Mouse (Mus musculus): ENCODE data around the gene Grin2a. TPM values are rescaled to one million over a fixed set of nuclear protein-coding genes. Genes with fewer than 3 reads are reported as not detected.

The Grin2a gene
- polyA plus RNA-seq, 1 experiment from 2014 or later, result 0.35 TPM

GRCm38 (mm10) chr16:10004096-10004495 is 8.7 kb upstream of the Grin2a start:
- H3K4me1 ChIP-seq (ENCODE audit: control insufficient read depth in 2 of 2, insufficient read depth in 2 of 2, low read length in 2 of 2), result no peaks in the 10 kb centered on the region
- H3K4me3 ChIP-seq (ENCODE audit: control insufficient read depth in 1 of 2, insufficient read depth in 1 of 2, low read depth in 1 of 2, low read length in 2 of 2), result no peak overlapping the region
- no peaks in the 10 kb centered on the region for H3K27me3 ChIP-seq (ENCODE audit: control insufficient read depth, insufficient read depth, low read length)
- no peaks in the 10 kb centered on the region for H3K9me3 ChIP-seq (ENCODE audit: control insufficient read depth, low read length)
- WGBS, result 79% methylated on average over 4 of the region's 4 CpGs
- no peak overlapping the region for H3K27ac ChIP-seq (replicated peaks in 1 of 2; ENCODE audit: control insufficient read depth in 1 of 2, insufficient read depth in 1 of 2, low read depth in 2 of 2, low read length in 2 of 2)
- ATAC-seq (ENCODE audit: insufficient number of reproducible peaks, insufficient read depth, low FRiP score, low read depth), result no peak
- no peak overlapping the region for H3K9ac ChIP-seq (ENCODE audit: low read length)
- no peak overlapping the region for H3K4me2 ChIP-seq (ENCODE audit: low read length)
- H3K36me3 ChIP-seq (ENCODE audit: control insufficient read depth, insufficient read depth, low read length), result no peaks in the 10 kb centered on the region

GRCm38 (mm10) chr16:10003001-10003400 is 7.6 kb upstream of the Grin2a start:
- H3K27me3 ChIP-seq (ENCODE audit: control insufficient read depth, insufficient read depth, low read length), result no peaks in the 10 kb centered on the region
- H3K4me1 ChIP-seq (ENCODE audit: control insufficient read depth in 2 of 2, insufficient read depth in 2 of 2, low read length in 2 of 2), result no peaks in the 10 kb centered on the region
- WGBS, result 39% methylated on average over 1 of the region's 1 CpGs
- ATAC-seq (ENCODE audit: insufficient number of reproducible peaks, insufficient read depth, low FRiP score, low read depth), result no peak
- no peak overlapping the region for H3K27ac ChIP-seq (replicated peaks in 1 of 2; ENCODE audit: control insufficient read depth in 1 of 2, insufficient read depth in 1 of 2, low read depth in 2 of 2, low read length in 2 of 2)
- H3K9me3 ChIP-seq (ENCODE audit: control insufficient read depth, low read length), result no peaks in the 10 kb centered on the region
- H3K4me2 ChIP-seq (ENCODE audit: low read length), result no peak overlapping the region
- no peak overlapping the region for H3K9ac ChIP-seq (ENCODE audit: low read length)
- H3K36me3 ChIP-seq (ENCODE audit: control insufficient read depth, insufficient read depth, low read length), result no peaks in the 10 kb centered on the region
- no peak overlapping the region for H3K4me3 ChIP-seq (ENCODE audit: control insufficient read depth in 1 of 2, insufficient read depth in 1 of 2, low read depth in 1 of 2, low read length in 2 of 2)

DNA sequence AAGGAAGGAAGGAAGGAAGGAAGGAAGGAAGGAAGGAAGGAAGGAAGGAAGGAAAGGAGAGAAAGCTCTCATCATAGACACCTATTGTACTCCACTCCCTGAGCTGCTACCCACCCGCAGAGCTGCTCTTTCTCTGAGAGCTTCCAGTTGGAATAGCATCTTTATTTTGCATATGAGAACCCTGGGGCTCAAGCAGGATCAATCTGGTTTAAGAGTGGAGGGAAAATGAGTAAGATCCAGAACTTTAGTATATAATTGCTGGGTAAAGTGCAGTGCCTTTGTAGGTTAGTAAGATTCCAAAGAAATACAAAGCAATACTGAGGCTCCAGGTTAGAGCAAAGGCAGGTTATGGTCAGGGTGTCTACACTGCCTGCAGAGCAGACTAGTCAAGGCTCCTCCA is 6.2 kb upstream of the Grin2a start:
- Histone ChIP-seq H3K9ac (ENCODE audit: low read length) (no peak overlapping the region), H3K27me3 (ENCODE audit: control insufficient read depth, insufficient read depth, low read length) (peaks cover 7% of the 10 kb centered on the region), H3K4me3 (ENCODE audit: control insufficient read depth in 1 of 2, insufficient read depth in 1 of 2, low read depth in 1 of 2, low read length in 2 of 2) (no peak overlapping the region), H3K4me1 (ENCODE audit: control insufficient read depth in 2 of 2, insufficient read depth in 2 of 2, low read length in 2 of 2) (no peaks in the 10 kb centered on the region), H3K36me3 (ENCODE audit: control insufficient read depth, insufficient read depth, low read length) (no peaks in the 10 kb centered on the region), H3K27ac (replicated peaks in 1 of 2; ENCODE audit: control insufficient read depth in 1 of 2, insufficient read depth in 1 of 2, low read depth in 2 of 2, low read length in 2 of 2) (no peak overlapping the region), H3K9me3 (ENCODE audit: control insufficient read depth, low read length) (no peaks in the 10 kb centered on the region), H3K4me2 (ENCODE audit: low read length) (no peak overlapping the region)
- WGBS, result 38% methylated on average over 1 of the region's 1 CpGs
- no peak for ATAC-seq (ENCODE audit: insufficient number of reproducible peaks, insufficient read depth, low FRiP score, low read depth)

- Histone ChIP-seq H3K27ac (replicated peaks in 1 of 2; ENCODE audit: control insufficient read depth in 1 of 2, insufficient read depth in 1 of 2, low read depth in 2 of 2, low read length in 2 of 2) (no peak overlapping the region), H3K27me3 (ENCODE audit: control insufficient read depth, insufficient read depth, low read length) (peaks cover 23% of the 10 kb centered on the region), H3K4me2 (ENCODE audit: low read length) (no peak overlapping the region), H3K4me3 (ENCODE audit: control insufficient read depth in 1 of 2, insufficient read depth in 1 of 2, low read depth in 1 of 2, low read length in 2 of 2) (no peak overlapping the region), H3K9me3 (ENCODE audit: control insufficient read depth, low read length) (no peaks in the 10 kb centered on the region), H3K9ac (ENCODE audit: low read length) (no peak overlapping the region), H3K36me3 (ENCODE audit: control insufficient read depth, insufficient read depth, low read length) (no peaks in the 10 kb centered on the region), H3K4me1 (ENCODE audit: control insufficient read depth in 2 of 2, insufficient read depth in 2 of 2, low read length in 2 of 2) (peaks cover 0 to 2% of the 10 kb centered on the region in 2 experiments; a peak in 1 of 4 replicates)
- WGBS, result 59% methylated on average over 5 of the region's 5 CpGs
- ATAC-seq (ENCODE audit: insufficient number of reproducible peaks, insufficient read depth, low FRiP score, low read depth), result no peak
Observed at GRCm38 (mm10) chr16:9999926-10000325, 4.6 kb upstream of the Grin2a start.

GRCm38 (mm10) chr16:9997931-9998330 is 2.6 kb upstream of the Grin2a start:
- H3K27me3 ChIP-seq (ENCODE audit: control insufficient read depth, insufficient read depth, low read length), result peaks cover 43% of the 10 kb centered on the region
- no peak overlapping the region for H3K9ac ChIP-seq (ENCODE audit: low read length)
- no peak for ATAC-seq (ENCODE audit: insufficient number of reproducible peaks, insufficient read depth, low FRiP score, low read depth)
- no peak overlapping the region for H3K4me2 ChIP-seq (ENCODE audit: low read length)
- no peak overlapping the region for H3K27ac ChIP-seq (replicated peaks in 1 of 2; ENCODE audit: control insufficient read depth in 1 of 2, insufficient read depth in 1 of 2, low read depth in 2 of 2, low read length in 2 of 2)
- H3K36me3 ChIP-seq (ENCODE audit: control insufficient read depth, insufficient read depth, low read length), result no peaks in the 10 kb centered on the region
- H3K4me1 ChIP-seq (ENCODE audit: control insufficient read depth in 2 of 2, insufficient read depth in 2 of 2, low read length in 2 of 2), result peaks cover 3 to 13% of the 10 kb centered on the region in 2 experiments; a peak in 3 of 4 replicates
- H3K9me3 ChIP-seq (ENCODE audit: control insufficient read depth, low read length), result no peaks in the 10 kb centered on the region
- H3K4me3 ChIP-seq (ENCODE audit: control insufficient read depth in 1 of 2, insufficient read depth in 1 of 2, low read depth in 1 of 2, low read length in 2 of 2), result no peak overlapping the region

DNA sequence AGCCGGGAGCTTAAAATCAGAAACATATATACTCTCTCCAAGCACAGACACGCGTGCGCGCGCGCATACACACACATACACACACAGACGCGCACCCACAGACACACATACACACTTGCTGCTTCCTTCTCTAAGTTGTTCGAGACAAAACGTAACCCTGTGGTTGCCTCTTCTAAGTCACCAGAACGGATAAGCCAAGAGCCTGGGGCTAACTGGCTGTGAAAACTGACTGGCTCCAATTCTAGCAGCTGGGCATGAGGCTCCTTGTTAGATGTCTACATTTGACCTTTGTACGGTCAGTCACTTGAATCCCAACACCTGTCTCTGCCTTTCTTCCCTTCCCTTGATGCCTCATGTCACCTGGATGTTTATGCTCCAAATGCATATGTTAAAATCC is 452 bp upstream of the Grin2a start:
- Histone ChIP-seq H3K36me3 (ENCODE audit: control insufficient read depth, insufficient read depth, low read length) (no peaks in the 10 kb centered on the region), H3K27me3 (ENCODE audit: control insufficient read depth, insufficient read depth, low read length) (peaks cover 65% of the 10 kb centered on the region), H3K4me1 (ENCODE audit: control insufficient read depth in 2 of 2, insufficient read depth in 2 of 2, low read length in 2 of 2) (peaks cover 4 to 13% of the 10 kb centered on the region in 2 experiments; a peak in 3 of 4 replicates), H3K27ac (replicated peaks in 1 of 2; ENCODE audit: control insufficient read depth in 1 of 2, insufficient read depth in 1 of 2, low read depth in 2 of 2, low read length in 2 of 2) (no peak overlapping the region), H3K9ac (ENCODE audit: low read length) (no peak overlapping the region), H3K9me3 (ENCODE audit: control insufficient read depth, low read length) (no peaks in the 10 kb centered on the region), H3K4me2 (ENCODE audit: low read length) (peak overlapping the region; percentile 64), H3K4me3 (ENCODE audit: control insufficient read depth in 1 of 2, insufficient read depth in 1 of 2, low read depth in 1 of 2, low read length in 2 of 2) (peak overlapping the region in 1 of 2 experiments; percentile 31; a peak in 3 of 4 replicates)
- ATAC-seq (ENCODE audit: insufficient number of reproducible peaks, insufficient read depth, low FRiP score, low read depth), result no peak
- WGBS, result 21% methylated on average over 13 of the region's 13 CpGs

DNA sequence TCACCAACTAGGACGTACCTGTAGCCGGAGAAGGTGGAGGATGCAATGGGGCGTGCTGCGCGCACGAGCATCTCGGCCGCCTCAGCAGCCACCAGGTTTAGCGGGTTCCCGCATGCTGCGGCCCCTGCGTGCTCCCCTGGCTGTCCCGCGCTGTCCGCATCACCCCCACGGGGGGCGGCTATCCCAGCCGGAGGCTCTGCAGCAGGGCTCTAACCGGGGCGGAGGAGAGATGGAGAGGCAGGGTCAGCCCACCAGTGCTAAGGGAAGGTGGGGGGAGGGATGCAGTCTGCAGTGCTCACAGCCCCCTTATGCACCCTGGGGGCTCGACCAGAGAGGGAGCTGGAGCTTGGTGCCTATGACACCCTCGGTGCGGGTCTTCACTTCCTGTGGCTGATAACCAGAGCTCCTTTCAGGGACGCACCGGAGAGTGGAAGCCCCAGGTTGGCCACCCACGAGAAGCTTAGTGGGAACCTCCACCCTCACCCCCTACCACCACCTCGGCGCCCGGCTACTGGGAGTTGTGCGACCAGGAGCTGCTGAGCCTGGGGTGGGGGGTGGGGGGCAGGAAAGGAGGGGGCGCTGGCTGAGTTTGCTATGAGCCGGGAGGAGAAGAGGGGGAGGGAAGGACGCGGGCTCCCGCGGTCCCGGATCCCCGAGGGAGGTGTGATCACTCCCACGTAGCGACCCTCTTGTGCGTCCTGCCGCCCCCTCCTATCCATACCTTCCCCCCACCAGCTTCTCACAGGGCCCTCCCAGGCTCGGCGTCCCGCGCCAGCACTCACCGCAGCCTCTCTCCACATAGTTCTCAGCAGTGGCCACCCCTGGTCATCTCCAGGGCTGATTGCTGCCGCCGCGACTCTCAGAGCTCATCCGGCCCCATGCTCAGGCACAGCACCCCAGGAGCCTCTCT is 1.1 kb downstream of the Grin2a start:
- no peak for ATAC-seq (ENCODE audit: insufficient number of reproducible peaks, insufficient read depth, low FRiP score, low read depth)
- H3K9me3 ChIP-seq (ENCODE audit: control insufficient read depth, low read length), result no peaks in the 10 kb centered on the region
- no peaks in the 10 kb centered on the region for H3K36me3 ChIP-seq (ENCODE audit: control insufficient read depth, insufficient read depth, low read length)
- no peak overlapping the region for H3K27ac ChIP-seq (replicated peaks in 1 of 2; ENCODE audit: control insufficient read depth in 1 of 2, insufficient read depth in 1 of 2, low read depth in 2 of 2, low read length in 2 of 2)
- H3K27me3 ChIP-seq (ENCODE audit: control insufficient read depth, insufficient read depth, low read length), result peaks cover 76% of the 10 kb centered on the region
- peaks cover 4 to 13% of the 10 kb centered on the region in 2 experiments; a peak in 3 of 4 replicates for H3K4me1 ChIP-seq (ENCODE audit: control insufficient read depth in 2 of 2, insufficient read depth in 2 of 2, low read length in 2 of 2)
- peak overlapping the region; percentile 64 for H3K4me2 ChIP-seq (ENCODE audit: low read length)
- no peak overlapping the region for H3K9ac ChIP-seq (ENCODE audit: low read length)
- under 1% methylated on average over 44 of the region's 51 CpGs for WGBS
- H3K4me3 ChIP-seq (ENCODE audit: control insufficient read depth in 1 of 2, insufficient read depth in 1 of 2, low read depth in 1 of 2, low read length in 2 of 2), result peak overlapping the region; percentile 19 to 31

Data from heart, embryonic 14.5 days (tissue).